Mouse (Mus musculus) regulatory T cell (primary cell): Measurements from ENCODE around the gene Gpr37l1.

Experiments
- in situ Hi-C: fragments of 300-600 bp; cut with MboI, MseI; formaldehyde crosslinking; loops from one replicate; pipeline ENCODE4 v1.15.1; 2025; ENCODE audit warnings: high pct_unique_total_duplicates

The Gpr37l1 gene

DNA sequence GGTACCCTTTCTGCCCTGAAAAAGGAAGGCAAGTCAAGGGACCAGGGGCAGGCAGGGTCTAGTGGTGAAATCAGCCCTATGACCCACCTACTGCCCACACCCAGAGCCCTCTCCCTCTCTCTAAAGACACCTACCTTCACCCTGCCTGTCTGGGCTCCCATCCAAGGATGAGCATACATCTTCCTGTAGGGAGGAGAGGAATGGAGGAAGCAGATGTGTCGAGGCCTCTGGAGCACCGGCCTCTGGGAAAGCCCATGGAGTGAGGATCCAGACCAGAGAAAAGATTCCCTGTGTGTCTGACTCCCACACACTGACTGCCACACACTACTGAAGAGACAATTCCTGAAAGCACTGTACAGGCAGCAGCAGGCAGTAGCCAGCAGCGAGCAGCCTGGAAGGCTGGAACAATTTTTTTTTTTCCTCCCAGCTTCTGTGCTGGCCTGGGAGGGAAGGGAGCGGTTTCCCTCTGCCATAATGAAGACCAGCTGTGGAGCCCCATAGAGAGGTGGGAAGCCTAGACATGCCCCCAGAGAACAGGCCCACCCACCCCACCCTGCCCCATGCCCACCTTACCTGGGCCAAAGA lies 40.9 kb downstream of the Gpr37l1 start:
- in situ Hi-C loops = no loop called here

DNA sequence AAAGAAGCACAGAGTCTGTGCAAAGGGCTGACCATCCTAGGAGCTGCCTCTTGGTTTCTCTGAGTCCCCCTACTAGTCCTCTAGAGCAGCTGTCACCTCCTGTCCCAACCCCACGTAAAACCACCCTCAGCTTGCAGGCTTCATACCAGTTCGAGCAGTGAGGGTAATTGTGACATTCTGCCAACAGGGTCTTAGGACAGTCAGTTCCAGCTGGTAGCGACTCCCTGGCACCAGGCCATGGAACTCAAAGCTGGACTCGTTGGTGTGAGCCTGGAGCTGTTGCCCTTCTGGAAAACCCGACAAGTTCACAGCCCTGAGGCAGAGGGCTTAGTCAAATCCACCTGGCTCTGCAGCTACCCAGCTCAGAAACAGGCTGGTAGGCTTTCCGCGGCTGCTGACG lies 41.5 kb downstream of the Gpr37l1 start:
- in situ Hi-C loops = no loop called here

DNA sequence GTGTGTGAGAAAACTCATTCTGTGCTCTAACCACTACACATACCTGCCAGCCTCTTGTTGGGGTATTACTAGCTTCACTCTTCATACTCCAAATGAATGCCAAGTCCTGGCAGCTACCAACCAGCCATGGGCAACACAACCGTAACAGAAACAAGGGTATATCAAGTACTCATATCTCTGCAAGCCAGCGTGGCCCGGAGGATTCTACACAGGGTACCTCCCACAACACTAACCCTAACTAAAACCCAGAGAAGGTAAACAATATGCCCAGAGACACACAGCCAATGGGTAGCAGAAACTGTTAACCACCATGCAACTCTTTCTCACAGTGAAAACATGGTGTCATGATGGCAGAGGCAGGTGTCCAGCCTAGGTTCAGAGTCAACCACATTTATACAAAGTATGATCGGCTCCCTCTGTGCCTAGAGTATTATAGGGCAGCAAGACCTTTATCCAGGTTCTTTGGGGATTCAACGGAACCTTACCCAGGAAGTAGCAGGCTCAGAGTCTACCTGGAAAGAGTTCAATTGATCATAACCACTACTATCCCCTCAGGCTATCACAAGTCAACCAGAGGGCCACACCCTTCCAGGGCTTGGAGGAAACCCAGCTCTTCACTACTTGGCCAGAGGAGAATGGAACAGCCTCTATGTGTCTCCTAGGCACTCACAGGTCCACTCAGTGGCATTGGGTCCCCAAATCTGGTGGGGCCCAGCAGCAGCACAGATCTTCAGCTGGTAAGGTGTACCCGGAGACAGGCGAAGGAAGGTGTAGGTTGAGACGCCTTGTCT lies 42.7 kb downstream of the Gpr37l1 start:
- in situ Hi-C loops = no loop called here

DNA sequence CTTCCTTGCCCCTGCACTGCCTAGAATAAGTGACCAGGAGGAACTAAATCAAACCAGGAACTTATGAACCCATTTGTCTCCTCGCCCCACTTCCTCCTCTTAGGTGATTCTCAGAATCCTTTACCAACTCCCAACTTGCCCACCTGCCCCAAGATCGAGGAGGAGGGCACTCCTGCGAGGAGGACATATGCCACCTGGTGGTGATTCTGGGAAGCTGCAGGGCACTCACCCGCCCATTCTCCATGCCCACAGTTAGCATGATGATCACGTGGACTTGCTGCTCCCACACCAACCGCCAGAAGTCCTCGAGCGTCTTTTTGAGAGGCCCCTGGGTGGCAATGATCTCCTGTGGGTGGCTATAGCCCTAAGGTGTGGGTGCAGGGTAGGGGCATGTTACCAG lies 54.8 kb downstream of the Gpr37l1 start:
- in situ Hi-C loops = loop anchor here (5.0 to 10.0 kb wide), 2 partner anchors 120 to 1022 kb away; partner anchors contain the start of gene Kif21b

DNA sequence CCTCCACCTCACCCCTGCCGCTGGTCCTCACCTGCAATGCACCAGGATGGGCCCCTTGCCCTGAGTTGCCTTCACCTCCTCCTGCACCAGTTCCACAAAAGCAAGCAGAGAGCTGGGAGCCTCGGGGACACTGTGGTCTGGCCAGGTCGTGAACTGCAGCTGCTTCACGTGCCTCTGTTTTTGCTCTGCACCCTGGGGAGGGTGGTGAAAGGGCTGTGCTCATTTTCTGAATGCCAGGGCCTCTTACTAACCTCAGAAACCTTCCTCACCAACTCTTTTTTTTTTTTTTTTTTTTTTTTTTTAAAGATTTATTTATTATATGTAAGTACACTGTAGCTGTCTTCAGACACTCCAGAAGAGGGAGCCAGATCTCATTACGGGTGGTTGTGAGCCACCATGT lies 56.2 kb downstream of the Gpr37l1 start:
- in situ Hi-C loops = loop anchor here (5.0 to 10.0 kb wide), 2 partner anchors 119 to 1024 kb away; partner anchors contain the start of gene Kif21b
